Mouse (Mus musculus): ENCODE data around the gene Myrfl. TPM values are rescaled to one million over a fixed set of nuclear protein-coding genes. Genes with fewer than 3 reads are reported as not detected.

Gene Myrfl
- total RNA-seq, 2 experiments from 2014 or later: 0.40 to 0.46 TPM

DNA sequence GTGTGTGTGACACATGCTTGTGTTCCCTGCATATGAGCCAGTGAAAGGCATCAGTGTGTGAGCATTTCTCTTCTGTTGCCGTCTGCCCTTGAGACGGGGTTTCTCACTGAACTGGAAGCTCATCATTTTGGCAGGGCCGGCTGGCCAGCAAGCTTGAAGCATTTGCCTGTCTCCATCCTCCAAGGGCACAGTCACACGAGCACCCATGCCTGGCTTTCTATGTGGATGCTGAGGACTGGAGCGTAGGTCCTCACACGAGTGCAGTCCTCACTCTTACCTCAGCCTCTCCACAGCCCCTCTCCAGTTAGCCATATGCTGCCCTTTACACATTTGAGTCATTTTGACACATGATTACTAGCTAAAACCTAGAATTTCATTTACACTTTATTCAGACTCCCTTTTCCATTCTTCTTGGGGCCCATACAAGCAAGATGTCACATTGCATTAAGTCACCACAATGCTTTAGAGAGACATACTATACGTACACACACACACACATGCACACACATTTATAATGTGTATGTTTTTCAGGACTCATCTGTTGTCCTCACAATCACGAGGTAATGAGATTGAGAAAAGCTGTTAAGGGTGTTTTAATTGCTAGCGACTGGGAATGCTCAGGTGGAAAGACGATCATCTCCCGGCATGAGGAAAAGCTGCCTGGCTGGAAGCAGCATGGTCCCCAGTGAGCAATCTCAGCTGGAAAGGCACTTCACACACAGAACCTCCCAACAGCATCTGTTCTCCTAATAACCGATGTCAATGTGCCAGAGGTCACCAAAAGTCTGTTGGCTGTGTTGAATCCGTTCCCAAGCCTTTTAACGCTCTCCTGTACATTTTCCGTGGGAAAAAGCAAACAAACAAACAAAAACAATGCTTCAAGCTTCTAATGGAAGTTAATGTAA is 122.6 kb downstream of the Myrfl start:
- intact Hi-C loops (cut with DNase I): no loop called here

DNA sequence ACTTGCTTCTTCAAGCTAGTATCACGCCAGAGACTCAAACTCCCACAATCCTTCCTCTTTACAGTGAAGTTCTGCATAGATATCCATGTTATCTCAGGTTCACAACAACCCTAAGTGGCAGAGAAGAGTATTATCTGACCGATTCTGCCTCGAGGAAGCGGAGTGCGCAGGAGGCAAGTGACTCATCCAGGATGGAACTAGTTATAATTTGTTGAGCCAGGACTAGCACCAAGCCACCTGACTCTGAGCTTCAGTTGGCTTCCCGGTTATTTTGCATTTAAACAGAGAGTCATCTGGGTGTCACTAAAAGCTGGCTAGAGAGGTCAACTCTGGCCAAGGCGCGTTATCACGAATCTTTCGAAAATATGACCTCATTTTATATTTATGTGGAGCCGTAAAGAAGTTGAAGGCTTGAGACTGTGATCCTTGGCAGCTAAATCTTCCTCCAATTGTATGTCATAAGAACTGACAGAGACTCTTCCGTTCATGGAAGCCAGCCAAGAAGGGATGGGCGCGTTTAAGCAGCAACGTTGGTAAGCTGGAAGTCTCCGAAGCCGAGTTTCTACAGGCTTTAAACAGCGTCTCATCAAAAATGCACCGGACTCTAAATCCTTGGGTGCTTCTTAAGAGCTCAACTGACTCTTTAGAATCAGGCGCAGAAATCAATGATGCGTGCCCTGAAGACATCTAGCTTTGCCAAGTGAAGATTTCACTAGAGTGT is 125.3 kb downstream of the Myrfl start:
- intact Hi-C loops (cut with DNase I): no loop called here
- DNase-seq (ENCODE audit: low spot score in 2 of 2): no peak

More for the DNA sequence above, 122.6 kb downstream of the Myrfl start:
- DNase-seq (ENCODE audit: low spot score in 2 of 2): no peak

DNA sequence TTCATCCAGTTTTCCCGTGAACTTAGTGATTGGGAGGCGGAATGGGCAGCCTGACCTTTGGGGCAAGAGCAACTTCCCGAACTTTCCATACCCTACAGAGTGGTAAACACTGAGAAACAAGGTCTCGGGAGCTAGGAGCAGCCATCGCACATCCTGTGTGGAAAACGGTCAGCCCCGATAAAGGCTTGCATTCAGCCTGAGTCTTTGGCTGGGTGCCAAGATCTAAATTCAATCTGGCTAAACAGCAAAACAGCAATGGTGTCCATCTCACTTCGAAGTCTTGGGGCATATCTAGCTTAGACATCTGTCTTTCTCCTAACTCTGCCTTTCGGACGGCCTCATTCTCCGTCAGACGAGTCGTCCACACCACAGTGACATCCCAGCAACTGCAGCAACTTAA is 128.1 kb downstream of the Myrfl start:
- peak in 1 of 2 experiments; percentile 12 for DNase-seq (ENCODE audit: low spot score in 2 of 2)
- intact Hi-C loops (cut with DNase I): no loop called here

DNA sequence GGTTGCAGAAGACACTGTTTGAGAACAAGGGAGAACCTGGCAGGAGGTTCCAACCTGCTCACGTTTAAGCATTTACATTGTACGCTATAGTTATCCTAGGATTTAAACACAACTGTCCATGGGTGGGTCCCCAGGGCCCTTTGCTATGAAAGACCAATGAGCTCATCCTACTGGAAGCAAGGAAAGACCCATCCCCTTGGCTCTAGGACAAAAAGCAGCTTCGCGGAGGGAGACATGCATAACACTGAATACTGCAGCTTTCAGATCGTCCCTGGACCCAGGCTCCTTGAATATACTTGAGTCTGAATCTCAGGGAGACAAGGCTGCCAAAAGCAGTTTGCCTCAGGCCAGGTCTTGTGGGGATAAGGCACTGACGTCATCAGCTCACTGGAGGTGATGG is 130.2 kb downstream of the Myrfl start:
- intact Hi-C loops (cut with DNase I): no loop called here
- no peak for DNase-seq (ENCODE audit: low spot score in 2 of 2)

DNA sequence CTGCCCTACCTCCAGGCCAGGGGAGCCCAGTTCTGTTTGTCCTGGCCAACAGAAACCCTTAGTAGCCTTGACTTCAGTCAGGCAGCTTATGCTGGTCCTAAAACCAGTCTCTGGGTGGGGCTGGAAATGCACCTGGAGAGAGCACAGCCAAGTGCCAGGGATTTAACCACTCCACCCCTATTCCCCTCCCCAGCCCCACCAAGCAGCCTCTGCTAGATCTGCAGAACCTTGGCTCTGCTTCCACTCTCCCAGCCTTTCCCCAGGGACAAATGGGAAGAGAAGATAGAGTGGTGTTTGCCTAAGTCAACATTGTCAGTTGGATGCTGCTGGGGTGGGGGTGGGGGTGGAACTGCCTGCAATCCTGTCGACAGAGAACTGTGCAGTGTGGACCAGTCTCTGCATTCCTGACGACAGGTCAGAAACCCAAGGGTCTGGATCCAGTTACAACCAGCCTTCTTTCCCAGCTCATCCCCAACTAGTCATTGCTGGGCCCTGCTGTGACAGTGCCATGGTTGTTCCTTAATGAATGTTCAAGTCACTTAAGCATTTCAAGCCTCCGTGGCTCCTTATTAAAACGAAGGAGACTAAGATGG is 135.1 kb downstream of the Myrfl start:
- intact Hi-C loops (cut with DNase I): no loop called here
- no peak for DNase-seq (ENCODE audit: low spot score in 2 of 2)

DNA sequence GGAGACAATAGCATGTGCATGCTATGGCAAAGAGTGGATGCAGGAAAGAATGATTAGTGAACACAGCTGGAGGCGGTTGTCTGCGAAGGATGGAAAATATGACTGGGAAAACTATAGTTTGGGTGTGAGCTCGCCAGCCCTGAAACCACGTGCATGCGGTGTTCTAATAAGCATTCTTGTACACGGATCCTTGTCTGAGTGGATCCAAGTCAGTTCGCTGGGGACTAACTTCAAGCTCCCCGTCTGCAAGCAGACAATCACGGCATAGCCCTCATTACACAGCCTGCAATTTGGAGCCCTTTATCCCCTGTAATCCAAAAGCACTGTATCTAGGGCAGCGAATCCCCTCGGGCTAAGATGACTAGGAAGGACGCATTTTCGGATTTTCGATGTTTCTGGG is 136.2 kb downstream of the Myrfl start:
- intact Hi-C loops (cut with DNase I): no loop called here
- DNase-seq (ENCODE audit: low spot score in 2 of 2): no peak

DNA sequence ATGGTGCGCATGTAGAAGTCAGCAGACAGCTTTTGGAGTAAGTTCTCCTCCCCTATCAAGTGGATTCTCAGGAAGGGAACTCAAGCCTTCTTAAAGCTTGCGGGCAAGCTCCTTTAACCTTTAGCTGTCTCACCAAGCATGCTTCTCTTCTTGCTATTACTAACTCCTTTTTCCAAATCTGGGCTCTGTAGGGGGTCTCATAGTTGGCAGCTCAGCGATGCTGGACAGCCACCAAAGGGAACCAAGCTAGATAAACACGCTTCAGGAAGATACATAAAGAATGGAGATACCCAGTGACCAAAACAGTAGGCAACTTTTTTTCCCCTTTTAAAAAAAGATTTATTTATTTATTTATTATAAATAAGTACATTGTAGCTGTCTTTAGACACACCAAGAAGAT is 136.9 kb downstream of the Myrfl start:
- DNase-seq (ENCODE audit: low spot score in 2 of 2): no peak
- intact Hi-C loops (cut with DNase I): no loop called here

DNA sequence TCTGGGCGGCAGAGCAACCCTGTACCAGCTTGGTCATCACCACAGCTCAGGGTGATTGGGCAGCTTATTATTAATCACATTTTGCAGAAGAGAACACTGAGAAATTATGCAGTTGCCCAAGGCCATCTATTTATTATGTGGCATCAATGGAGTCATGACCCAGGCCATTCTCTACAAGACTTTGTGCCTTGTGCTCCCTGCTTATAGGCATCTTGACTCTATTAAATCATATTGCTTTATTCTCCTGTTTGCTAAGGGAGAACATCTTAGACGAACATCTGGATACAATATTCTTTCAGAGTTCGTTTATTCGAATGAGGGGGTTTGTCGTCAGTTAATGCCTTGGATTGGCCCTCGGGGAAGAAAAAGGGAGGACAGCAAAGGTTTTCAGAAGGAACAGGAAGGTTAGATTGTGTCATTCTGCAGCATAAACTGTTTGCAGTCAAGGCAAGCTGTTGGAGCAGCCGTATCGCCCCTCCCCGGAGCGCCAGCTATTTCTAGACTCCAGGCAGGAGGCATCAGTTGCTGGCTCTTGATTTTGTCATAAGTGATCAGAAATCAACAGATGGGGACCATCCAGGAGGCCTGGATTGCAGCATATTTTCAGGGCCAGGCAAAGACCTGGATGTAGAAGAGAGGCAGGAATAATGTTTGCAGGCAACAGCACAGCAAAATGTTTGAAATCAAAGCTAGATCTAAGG is 140.7 kb downstream of the Myrfl start:
- intact Hi-C loops (cut with DNase I): no loop called here
- peak; percentile 18 to 26 for DNase-seq (ENCODE audit: low spot score in 2 of 2)

DNA sequence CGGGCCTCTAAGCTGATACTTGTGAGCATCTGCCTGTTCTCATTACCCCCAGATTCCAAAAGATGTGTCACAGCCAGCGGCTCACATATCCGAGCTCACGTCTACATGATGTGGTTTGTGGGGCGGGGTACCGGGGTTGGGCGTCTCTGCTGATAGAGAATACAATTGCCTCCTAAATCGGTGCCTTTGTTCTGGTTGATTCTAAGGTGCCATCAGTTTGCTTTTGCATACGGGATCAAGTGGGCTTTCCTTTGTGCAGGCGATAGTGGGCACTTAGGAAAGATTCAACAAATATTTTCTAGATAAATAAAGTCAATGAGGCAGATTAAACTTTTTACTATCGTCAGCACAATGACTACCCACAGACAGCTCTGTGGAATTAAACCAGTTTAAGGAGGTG is 141.8 kb downstream of the Myrfl start:
- DNase-seq (ENCODE audit: low spot score in 2 of 2): no peak
- intact Hi-C loops (cut with DNase I): no loop called here

DNA sequence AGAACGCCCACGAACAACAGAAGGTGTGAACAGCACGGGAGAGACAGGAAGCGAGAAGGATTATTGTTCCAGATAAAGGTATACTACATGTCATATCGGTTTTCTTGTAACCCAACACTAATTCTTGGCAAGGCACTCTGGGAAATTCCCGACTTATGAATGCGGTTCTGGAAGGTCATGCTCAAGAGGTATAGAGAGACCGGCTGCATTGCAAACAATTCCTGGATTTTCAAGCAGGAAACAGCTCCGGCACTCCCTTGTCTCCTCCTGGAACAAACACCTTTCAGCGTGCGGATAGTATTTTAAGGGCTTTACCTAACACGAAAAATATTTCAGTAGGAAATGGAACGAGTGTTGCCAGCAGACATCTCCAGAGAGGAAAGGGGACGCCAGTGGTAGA is 145.8 kb downstream of the Myrfl start:
- intact Hi-C loops (cut with DNase I): no loop called here
- DNase-seq (ENCODE audit: low spot score in 2 of 2): no peak

DNA sequence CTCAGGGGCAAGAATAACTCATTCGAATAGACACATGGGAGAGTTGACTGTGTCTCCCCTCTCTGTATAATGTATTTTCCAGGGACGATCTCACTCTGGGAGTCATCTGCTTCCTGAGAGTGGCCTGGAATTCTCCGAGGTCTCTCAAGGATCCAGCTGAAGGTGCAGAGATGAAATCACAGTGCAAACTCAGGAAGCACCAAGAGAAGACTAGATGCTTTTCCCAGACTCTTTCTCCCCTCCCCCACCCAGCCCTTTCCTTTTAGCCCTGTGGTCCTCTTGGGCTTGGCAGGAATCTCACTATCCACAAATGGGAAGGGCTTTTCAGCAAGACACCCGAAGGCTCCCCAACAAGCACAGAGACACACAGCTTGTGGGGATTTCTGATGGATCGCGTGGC is 146.7 kb downstream of the Myrfl start:
- intact Hi-C loops (cut with DNase I): no loop called here
- no peak for DNase-seq (ENCODE audit: low spot score in 2 of 2)

DNA sequence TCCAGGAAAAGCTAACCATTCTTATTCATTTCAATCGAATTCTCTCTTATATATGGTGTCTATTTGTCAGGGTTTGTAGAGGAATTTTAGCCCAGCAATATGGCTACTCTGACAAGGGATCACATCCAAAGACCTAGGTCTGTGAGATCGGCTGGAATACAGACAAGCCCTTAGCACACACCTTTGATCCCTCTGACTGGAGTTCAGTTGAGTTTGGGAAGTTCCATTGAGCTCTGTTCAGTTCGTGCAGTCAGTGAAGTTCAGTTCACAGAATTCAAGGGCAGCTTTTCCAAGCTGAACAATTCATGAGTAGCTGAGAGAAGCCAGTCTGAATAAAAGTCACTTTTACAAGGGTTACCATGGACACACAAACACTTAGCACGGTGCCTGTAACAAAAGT is 148.0 kb downstream of the Myrfl start:
- DNase-seq (ENCODE audit: low spot score in 2 of 2): no peak
- intact Hi-C loops (cut with DNase I): no loop called here

DNA sequence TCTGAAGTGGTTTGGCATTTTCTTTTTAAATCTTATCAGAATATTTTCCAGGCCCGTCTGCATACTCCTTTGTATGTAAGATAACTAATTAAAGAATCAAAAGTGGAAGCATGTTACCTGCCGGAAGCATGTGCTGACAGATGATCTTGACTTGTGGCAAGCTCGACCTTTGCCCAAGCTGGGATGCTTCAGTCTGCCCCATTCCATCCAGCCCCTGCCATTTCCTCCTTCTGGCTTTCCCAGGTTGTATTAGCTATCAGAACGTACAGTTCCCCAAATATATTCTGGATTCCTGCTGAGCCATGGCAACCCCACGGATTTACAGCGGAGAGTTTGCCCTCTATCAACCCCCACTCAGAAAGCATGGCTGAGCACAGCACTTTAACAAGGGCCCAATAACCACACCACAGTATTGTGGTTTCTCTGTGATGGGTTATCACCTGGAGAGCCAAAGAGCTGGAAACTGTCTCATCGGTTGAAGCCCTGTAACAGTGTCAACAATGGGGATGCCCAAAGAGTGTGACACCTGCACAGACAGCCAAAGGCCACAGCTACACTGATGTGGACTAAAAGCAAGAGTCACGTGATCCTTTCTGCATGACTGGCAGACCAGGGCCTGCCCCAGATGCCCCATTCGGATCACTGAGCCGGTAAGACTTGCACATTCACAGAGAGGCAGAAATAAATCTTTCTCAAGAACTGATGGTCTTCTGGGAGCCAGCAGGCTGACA is 150.3 kb downstream of the Myrfl start:
- intact Hi-C loops (cut with DNase I): no loop called here
- DNase-seq (ENCODE audit: low spot score in 2 of 2): no peak

DNA sequence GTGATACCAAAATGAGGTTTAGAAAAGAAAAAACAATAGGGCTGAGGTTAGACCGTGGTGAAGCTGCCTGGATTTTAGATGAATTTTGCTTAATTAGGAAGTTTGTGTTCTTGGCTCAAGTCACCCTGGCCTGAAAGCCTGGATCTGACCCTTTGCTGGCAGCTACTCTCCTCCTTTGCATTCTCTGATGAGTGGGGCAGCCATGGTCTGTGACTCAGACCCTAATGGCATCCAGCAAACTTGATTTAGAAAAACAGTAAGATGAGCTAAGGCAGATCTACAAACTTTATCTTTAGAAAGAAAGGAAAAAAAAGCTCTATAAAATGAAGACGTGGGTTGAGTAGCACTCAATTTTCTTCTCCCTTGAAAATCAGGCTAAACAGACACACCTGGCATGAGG is 154.0 kb downstream of the Myrfl start:
- intact Hi-C loops (cut with DNase I): no loop called here

DNA sequence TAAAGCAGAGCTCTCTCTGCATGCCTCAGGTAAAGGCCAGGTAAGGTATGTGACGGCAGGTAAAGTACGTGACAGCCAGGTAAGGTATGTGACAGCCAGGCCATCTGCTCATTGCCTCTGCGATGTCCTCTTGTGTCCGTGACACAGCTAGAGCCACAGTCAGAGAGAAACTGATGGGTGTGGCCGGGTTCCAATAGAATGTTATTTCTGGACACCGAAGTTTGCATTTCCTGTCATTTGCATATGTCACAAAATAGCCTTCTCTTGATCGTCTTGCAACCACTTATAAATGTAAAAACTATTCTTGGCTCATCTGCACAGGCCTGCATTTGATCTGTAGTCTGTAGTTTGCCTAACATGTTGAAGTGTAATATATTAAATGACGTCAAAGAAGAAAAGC is 154.5 kb downstream of the Myrfl start:
- DNase-seq (ENCODE audit: low spot score in 2 of 2): no peak
- intact Hi-C loops (cut with DNase I): no loop called here

More for the DNA sequence above, 154.0 kb downstream of the Myrfl start:
- DNase-seq (ENCODE audit: low spot score in 2 of 2): no peak

DNA sequence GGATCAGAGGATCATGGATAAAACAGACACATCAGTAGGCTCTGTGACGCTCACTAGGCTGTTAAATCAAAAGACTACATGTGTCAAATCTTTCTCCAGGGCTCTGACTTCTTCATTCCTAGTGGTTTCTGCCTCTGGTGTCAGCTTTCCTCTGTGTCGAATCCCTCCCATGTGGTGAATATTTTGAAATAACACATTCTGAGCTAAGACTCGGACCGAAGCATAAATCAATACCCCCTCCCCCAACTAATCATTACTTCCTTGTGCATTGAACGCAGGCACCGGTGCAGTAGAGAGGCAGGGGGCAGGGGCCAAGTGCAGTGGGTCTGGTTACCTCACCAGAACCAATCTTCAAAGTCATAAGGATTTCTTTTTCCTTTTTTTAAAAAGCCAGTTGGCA is 155.4 kb downstream of the Myrfl start:
- DNase-seq (ENCODE audit: low spot score in 2 of 2): no peak
- intact Hi-C loops (cut with DNase I): no loop called here

DNA sequence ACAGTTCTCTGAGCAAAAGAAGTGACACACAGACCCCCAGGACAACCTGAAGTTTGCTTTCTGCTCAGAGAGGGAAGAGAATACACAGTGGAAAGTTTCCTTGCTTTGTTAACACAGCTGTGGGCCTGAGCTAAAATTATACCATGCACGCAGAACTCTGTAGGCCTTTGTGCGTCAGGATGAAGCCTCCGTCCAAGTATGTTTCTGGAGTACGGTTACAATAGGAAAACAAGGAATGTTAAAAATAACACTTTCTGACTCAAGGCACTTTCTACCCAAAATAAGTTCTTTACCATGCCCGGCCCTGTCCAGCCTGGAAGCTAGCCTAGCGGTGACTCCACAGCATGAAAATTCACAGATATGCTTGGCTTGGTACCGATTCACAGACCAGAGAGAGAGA is 156.6 kb downstream of the Myrfl start:
- DNase-seq (ENCODE audit: low spot score in 2 of 2): peak; percentile 23 to 55
- intact Hi-C loops (cut with DNase I): no loop called here

DNA sequence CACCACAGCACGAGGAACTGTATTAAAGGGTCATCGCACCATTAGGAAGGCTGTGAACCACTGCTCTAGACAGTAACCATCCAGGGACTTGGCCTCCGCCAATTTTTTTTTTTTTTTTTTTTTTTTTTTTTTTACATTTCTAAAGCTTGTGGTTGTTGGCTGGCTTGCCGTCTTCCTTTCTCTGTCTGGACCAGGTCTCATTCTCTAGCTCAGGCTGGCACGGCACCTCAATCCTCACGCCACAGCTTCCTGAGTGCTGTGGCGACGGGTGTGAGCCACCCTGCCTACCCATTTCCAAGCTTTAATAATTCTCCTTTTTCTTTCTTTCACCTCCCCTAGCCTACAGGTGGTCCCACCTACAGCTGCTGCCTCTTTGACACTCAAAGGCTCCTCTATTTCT is 158.2 kb downstream of the Myrfl start:
- no peak for DNase-seq (ENCODE audit: low spot score in 2 of 2)
- intact Hi-C loops (cut with DNase I): no loop called here

DNA sequence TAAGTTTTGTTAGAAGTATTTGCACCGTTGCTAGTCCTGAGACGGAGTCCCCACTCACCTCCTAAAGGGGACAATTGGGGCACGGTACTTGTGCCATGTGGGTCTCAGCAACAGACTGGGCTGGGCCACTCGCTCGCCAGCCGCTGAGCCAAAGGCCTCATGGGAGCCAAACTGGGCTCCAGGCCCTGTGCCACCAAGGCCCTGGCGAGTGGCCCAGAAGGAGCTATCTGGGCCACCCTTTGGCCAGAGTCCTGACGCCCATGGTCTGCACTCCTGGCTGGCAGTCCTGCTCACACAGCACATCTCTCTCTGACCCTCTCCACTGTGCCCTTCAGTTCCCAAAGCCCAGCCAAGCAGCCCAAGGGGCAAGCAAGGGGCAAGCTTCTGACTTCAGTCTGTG is 161.1 kb downstream of the Myrfl start:
- peak; percentile 42 to 51 for DNase-seq (ENCODE audit: low spot score in 2 of 2)
- intact Hi-C loops (cut with DNase I): no loop called here
